Mouse (Mus musculus): ENCODE results near the gene Olfr1085.
"Not testable (repeated sequence)": the region's sequence is repeated elsewhere in the genome, so short reads cannot be mapped to it uniquely, and the experiment has no call there.

Olfr1085 gene

DNA sequence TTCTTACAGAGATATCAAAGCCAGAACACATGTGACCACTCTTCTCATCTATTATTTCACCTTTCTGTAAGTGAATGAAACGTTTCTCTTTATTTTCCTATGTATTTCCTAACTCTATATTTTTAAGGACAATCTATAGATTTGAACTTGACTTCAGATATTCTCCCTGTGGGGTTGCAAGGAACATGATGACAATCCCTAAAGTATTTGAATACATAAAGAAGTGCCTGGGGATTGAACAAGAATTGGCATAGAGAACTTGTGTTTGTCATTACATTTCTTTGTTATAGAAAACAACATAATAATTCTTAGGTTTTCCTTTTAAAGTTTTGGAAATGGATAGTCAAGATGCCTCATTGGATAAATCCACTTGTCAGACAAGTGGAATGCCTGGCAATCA, at the start of gene Olfr1085:
Olfr1085 (minus strand) TSS at position 101 of the 400 bp plus-strand sequence.
- DNase-seq, result no peak

DNA sequence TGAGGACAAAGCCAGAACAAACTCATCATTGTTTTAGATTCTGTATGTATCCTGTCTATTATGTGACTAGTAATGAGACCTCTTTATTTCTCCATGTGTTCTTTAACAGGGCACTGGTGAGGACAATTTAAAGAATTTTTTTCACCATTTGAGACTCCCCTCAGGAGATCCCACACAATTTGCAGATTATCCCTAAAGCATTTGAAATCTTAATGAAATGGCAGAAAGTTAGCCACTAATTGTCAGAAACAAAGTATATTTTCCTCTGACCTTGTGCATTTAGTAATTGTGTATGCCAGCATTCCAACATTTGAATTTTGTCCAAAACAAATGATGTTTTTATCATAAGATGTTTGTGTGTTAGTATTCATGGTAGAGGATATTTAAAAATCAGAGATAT, 36.5 kb upstream of the Olfr1085 start, which contains the start of gene Olfr1087:
Olfr1087 (minus strand) TSS at position 101 of the 400 bp plus-strand sequence.
- DNase-seq, result no peak

DNA sequence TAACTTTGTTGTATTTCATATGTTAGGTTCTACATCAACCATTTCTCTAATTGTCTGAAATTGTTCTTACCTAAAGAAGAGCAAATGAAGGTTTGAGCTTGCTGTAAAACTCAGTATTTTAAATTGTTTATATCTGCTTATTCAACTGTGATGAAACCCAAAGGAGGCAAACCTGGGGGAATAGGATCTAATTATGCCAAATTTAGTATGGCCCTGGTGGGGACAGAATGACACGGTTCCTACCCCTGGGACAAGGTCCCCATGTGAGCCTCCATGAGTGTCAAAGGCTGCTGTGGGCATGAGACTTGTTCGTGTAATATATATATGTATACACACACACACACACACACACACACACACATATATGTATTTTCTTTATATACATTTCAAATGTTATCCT, 18.2 kb upstream of the Olfr1085 start, which contains the start of gene Olfr1086:
Olfr1086 (minus strand) TSS at position 101 of the 400 bp plus-strand sequence.
- no peak for DNase-seq

DNA sequence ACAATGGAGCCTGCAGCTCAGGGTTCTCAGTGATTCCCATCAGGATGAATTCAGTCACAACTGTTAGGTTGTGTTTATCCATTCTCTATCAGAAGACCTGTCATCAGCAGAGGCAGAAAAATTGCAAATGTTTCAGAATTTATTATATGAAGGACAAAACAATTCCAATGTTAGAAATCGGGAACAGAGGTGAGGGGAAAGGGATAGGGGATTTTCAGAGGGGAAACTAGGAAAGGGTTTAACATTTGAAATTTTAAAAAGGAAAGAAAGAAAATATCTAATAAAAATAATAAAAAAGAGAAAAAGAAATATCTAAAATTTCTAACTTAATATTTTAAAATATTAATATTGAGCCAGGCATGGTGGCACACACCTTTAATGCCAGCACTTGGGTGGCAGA, 22.2 kb downstream of the Olfr1085 start, which contains the start of gene Olfr1084:
Olfr1084 (minus strand) TSS at position 101 of the 400 bp plus-strand sequence.
- not testable (repeated sequence) for DNase-seq
